Mouse (Mus musculus): ENCODE results near the gene Insl5.

GRCm38 (mm10) chr4:103064421-103064820 is 37.8 kb upstream of the Insl5 start:
- TF ChIP-seq CTCF (IDR thresholded peaks at IDR 0.05; ENCODE audit: borderline replicate concordance, insufficient read depth, low read length) (no peak), POLR2A (IDR thresholded peaks at IDR 0.05; ENCODE audit: low read depth, low read length) (no peak)

All from embryonic fibroblast, embryonic 13.5 days (primary cell).